In the genomic region with DNA sequence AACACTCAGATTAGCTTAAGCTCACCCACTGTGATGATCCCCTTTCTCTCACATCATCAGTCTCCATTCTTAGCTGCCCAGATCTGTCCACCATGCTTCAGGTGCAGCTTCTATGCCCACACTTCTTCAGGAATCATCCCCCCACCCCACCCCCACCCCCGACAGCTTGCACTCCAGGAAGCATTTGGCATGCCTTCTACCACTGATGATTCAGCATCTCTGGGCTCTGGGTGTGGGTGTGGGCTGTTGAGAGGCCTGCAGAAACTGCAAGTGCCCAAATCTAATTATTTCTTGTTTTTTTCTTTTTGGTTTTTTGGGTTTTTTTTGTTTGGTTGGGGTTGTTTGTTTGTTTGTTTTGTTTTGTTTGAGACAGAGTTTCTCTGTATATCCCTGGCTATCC, we compare ENCODE assay signal across 14 mouse cellular contexts. TPM values are rescaled to one million over a fixed set of nuclear protein-coding genes. Genes with fewer than 3 reads are reported as not detected.
"Had no signal": no experiment of that assay in that cellular context is flagged by ENCODE, and none has a peak within 500 bp of the region (broad histone marks: within the 10 kb centered on the region; RNA-seq: fewer than 3 reads in every experiment).

No protein-coding gene starts in this region.

- H3K27me3 ChIP-seq: limb, embryonic 12.5 days; liver, embryonic 13.5 days; lung, embryonic 15.5 days; midbrain, embryonic 15.5 days; neural tube, embryonic 12.5 days had no signal

- H3K36me3 ChIP-seq: limb, embryonic 12.5 days; liver, embryonic 13.5 days; lung, embryonic 15.5 days; midbrain, embryonic 15.5 days; neural tube, embryonic 12.5 days had no signal

- ATAC-seq: liver, postnatal 0 days; midbrain, embryonic 15.5 days had no signal

- H3K9me3 ChIP-seq: limb, embryonic 12.5 days; liver, embryonic 13.5 days; lung, embryonic 15.5 days; midbrain, embryonic 15.5 days; neural tube, embryonic 12.5 days had no signal

- H3K4me2 ChIP-seq: limb, embryonic 12.5 days; liver, embryonic 13.5 days; lung, embryonic 15.5 days; midbrain, embryonic 15.5 days; neural tube, embryonic 12.5 days had no signal

- H3K4me3 ChIP-seq: limb, embryonic 12.5 days; liver, embryonic 13.5 days; lung, embryonic 15.5 days; midbrain, embryonic 15.5 days; neural tube, embryonic 12.5 days had no signal

- H3K9ac ChIP-seq: limb, embryonic 12.5 days; liver, embryonic 13.5 days; liver, postnatal 0 days; lung, embryonic 15.5 days; midbrain, embryonic 15.5 days; neural tube, embryonic 12.5 days had no signal

- H3K4me1 ChIP-seq: limb, embryonic 12.5 days; midbrain, embryonic 15.5 days; neural tube, embryonic 12.5 days had no signal

- DNase-seq: kidney, adult 2 months; kidney, postnatal 4 days; liver; liver, embryonic 13.5 days; liver, postnatal 0 days; lung, postnatal 14 days; thymus, postnatal 4 days had no signal

- H3K27ac ChIP-seq: limb, embryonic 12.5 days; liver, embryonic 13.5 days; macrophage; midbrain, embryonic 15.5 days; neural tube, embryonic 12.5 days; stomach, postnatal 0 days had no signal

RNA-seq across cellular contexts. Expression of a gene that starts 9.0 kb away (rescaled TPM):
- total RNA-seq: monocyte, adult 5-6 weeks had no signal
- polyA plus RNA-seq: macrophage had no signal
